Mouse (Mus musculus) small intestine, adult 2 months (tissue): Measurements from ENCODE around the gene Zswim1. TPM values are rescaled to one million over a fixed set of nuclear protein-coding genes. Genes with fewer than 3 reads are reported as not detected.
"Not testable (repeated sequence)": the region's sequence is repeated elsewhere in the genome, so short reads cannot be mapped to it uniquely, and the experiment has no call there.

ENCODE experiments used
- H3K27ac ChIP-seq: fragments of 200-500 bp; 2 replicates; pipeline ENCODE4 v1.5.1; 2012; ENCODE audit warnings: low read depth, low read length, control low read depth, inconsistent platforms; ENCODE audit not compliant: insufficient read depth
- H3K27me3 ChIP-seq: fragments of 200-500 bp; 2 replicates; pipeline ENCODE4 v1.6.1; 2012; ENCODE audit warnings: mild to moderate bottlenecking, moderate library complexity, low read length, inconsistent platforms; ENCODE audit not compliant: control insufficient read depth, insufficient read depth
- H3K36me3 ChIP-seq: fragments of 200-500 bp; 2 replicates; pipeline ENCODE4 v1.6.1; 2012; ENCODE audit warnings: mild to moderate bottlenecking, low read length, control low read depth, inconsistent platforms; ENCODE audit not compliant: control insufficient read depth, insufficient read depth
- H3K4me1 ChIP-seq: fragments of 200-500 bp; 2 replicates; pipeline ENCODE4 v1.6.1; 2012; ENCODE audit warnings: low read length, inconsistent platforms, mixed read lengths; ENCODE audit not compliant: control insufficient read depth, insufficient read depth, insufficient read length
- H3K4me3 ChIP-seq: fragments of 200-500 bp; 2 replicates; pipeline ENCODE4 v1.5.1; 2012; ENCODE audit warnings: low read depth, mild to moderate bottlenecking, control low read depth, inconsistent platforms, low read length, moderate library complexity
- CTCF ChIP-seq: fragments of 200-500 bp; IDR thresholded peaks from 2 replicates; pipeline ENCODE4 v1.5.1; 2012; ENCODE audit warnings: low read depth, mild to moderate bottlenecking, control low read depth, inconsistent platforms, low read length, moderate library complexity, mixed read lengths; ENCODE audit not compliant: insufficient replicate concordance, insufficient read length; ENCODE audit errors: extremely low read depth
- POLR2A ChIP-seq: fragments of 200-500 bp; IDR thresholded peaks from 2 replicates; pipeline ENCODE4 v1.6.1; 2012; ENCODE audit warnings: low read depth, mild to moderate bottlenecking, control low read depth, inconsistent platforms, low read length, moderate library complexity
- WGBS: fragments of 180-500 bp; shearing (Covaris S2); methylation state at CpG from one replicate; pipeline ENCODE4 v1.1.7; 2018; 5-methylcytosine and 5-hydroxymethylcytosine counted together
- polyA plus RNA-seq: library from polyadenylated mRNA; depleted of rRNA; stranded (reverse); fragments of >200 nt; gene quantifications from 2 replicates; pipeline ENCODE4 v1.2.3, GENCODE M21; 2012

Zswim1 gene
- polyA plus RNA-seq, 1 experiment: 8.1 TPM

DNA sequence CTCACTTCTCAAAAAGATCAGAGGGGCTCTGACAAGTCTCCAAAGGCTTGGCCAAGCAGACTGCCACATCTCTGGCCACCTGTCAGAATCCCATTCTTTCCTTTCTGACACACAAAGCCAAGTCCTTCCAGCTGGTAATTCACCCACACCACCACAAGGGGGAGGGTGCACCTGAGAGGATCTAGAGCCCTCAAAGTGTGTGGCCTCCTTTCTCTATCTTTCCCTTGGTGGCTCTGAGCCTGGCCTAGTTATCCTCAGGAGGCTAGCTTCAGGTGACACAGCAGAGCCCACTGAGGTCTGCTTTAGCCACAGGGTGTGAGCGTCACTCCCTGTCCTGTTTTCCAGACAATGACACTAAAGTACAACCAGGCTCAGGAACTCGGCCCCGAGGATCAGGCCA, 29.2 kb upstream of the Zswim1 start:
- TF ChIP-seq POLR2A (no peak), CTCF (peak; percentile 66; the same call in 1 of the 2 replicates)
- Histone ChIP-seq H3K4me1 (no peaks in the 10 kb centered on the region), H3K27me3 (no peaks in the 10 kb centered on the region), H3K4me3 (no peak overlapping the region), H3K27ac (no peak overlapping the region), H3K36me3 (peaks cover 61% of the 10 kb centered on the region)
- WGBS: 74% methylated on average over 3 of the region's 3 CpGs

DNA sequence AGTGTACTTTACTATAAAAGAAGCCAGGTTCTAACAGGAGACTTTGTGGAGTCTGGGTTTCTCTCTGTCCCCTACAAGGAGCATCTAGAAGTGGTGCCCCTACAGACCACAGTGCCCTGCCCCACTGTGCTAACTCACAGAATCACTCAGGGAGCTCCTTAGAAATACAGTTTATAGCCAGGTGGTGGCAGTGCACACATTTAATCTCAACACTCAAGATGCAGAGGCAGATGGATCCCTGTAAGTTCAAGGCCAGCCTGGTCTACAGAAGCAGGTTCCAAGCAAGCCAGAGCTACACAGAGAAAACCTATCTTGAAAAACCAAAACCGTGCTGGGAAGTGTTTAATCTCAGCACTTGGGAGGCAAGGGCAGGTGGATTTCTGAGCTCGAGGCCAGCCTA, 28.7 kb upstream of the Zswim1 start:
- Histone ChIP-seq H3K4me3 (no peak overlapping the region), H3K36me3 (peaks cover 62% of the 10 kb centered on the region), H3K4me1 (no peaks in the 10 kb centered on the region), H3K27ac (no peak overlapping the region), H3K27me3 (no peaks in the 10 kb centered on the region)
- TF ChIP-seq CTCF (no peak), POLR2A (no peak)
- 93% methylated on average over 2 of the region's 2 CpGs for WGBS

- Histone ChIP-seq H3K36me3 (peaks cover 60% of the 10 kb centered on the region), H3K4me1 (no peaks in the 10 kb centered on the region), H3K27ac (no peak overlapping the region), H3K27me3 (no peaks in the 10 kb centered on the region), H3K4me3 (no peak overlapping the region)
- no peak for TF ChIP-seq POLR2A
- TF ChIP-seq CTCF: peak; percentile 95; the same call in 1 of the 2 replicates
- WGBS: 19% methylated on average over 5 of the region's 5 CpGs
Measured at GRCm38 (mm10) chr2:164794293-164794692, 28.2 kb upstream of the Zswim1 start.

GRCm38 (mm10) chr2:164795868-164796267, 26.6 kb upstream of the Zswim1 start:
- 81% methylated on average over 4 of the region's 4 CpGs for WGBS
- Histone ChIP-seq H3K27ac (no peak overlapping the region), H3K4me3 (no peak overlapping the region), H3K27me3 (no peaks in the 10 kb centered on the region), H3K36me3 (peaks cover 67% of the 10 kb centered on the region), H3K4me1 (no peaks in the 10 kb centered on the region)
- TF ChIP-seq POLR2A: no peak
- TF ChIP-seq CTCF: no peak

- H3K27me3 ChIP-seq, H3K27ac ChIP-seq, H3K4me1 ChIP-seq, H3K4me3 ChIP-seq: not testable (repeated sequence)
- WGBS: 68% methylated on average over 6 of the region's 6 CpGs
- peaks cover 57% of the 10 kb centered on the region for H3K36me3 ChIP-seq
Measured at GRCm38 (mm10) chr2:164798554-164798953, 23.9 kb upstream of the Zswim1 start.

DNA sequence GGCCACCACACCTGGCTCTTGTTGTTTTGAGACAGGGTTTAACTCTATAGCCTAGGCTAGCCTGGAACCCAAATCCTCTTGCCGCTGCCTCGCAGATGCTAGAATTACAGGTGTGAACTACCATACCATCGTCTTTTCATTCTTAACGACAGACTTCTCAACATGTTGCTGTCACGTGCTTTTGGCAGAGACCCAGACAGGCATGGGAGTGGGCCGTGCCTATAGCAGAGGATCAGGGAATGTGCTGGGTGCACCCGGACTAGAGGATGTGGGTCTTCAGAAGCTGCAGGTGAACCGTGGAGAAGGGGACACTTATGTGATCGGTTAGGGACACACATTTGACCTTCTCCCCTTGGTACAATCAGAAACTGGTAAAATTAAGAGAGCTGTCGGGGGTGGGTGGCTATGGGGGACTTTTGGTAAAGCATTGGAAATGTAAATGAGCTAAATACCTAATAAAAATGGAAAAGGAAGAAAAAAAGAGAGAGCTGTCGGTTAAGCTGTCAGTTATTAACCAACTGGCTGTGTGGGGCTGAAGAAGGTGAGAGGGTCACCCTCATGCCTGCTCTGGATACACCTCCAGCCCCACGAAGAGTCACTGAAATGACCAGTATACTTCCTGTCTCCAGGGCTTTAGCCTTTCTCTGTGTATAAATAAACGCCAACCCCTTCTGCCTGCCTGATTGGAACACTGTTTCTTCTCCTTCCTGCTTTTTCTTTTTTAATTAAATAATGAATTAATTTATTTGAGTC, 22.1 kb upstream of the Zswim1 start:
- TF ChIP-seq CTCF (no peak), POLR2A (no peak)
- H3K36me3 ChIP-seq: peaks cover 44% of the 10 kb centered on the region
- no peak overlapping the region for H3K4me3 ChIP-seq
- H3K4me1 ChIP-seq: peaks cover 8% of the 10 kb centered on the region; the same call in 1 of the 2 replicates
- no peak overlapping the region for H3K27ac ChIP-seq
- H3K27me3 ChIP-seq: no peaks in the 10 kb centered on the region
- 89% methylated on average over 13 of the region's 13 CpGs for WGBS

DNA sequence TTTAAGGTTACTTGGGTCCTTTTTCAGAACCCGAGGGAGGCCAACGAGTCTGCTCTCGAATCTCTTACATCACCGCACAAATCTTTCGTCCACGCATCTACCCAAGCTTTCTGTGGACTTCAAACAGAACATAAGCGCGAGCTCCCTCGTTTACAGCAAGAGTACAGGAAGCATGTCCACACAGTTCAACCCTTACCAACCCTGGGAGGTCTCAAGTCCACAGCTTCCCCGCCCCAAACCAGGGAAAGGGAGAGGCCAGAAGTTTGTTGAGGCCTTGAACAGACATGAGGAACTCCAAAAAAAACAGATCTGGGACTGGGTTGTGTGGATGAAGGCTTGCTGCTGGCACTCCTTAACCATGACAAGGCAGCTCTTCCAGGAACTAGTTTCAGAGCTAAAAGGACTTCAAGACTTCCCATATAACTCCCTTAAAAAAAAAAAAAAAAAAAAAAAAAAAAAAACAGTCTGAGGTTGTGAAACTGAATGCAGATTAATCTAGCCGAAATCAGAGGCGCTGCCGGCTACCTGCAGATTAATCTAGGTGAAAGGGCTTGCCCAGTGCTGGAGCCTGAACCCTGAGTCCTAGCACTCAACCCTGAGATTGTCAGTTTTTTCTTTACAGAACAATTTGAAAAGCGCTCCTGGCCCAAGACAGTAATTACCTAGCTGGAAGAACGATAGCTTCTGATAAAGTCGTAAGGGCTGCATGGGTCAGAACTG, 19.1 kb upstream of the Zswim1 start:
- Histone ChIP-seq H3K27me3 (no peaks in the 10 kb centered on the region), H3K27ac (peak overlapping the region; percentile 52), H3K4me1 (peaks cover 10% of the 10 kb centered on the region; the same call in 1 of the 2 replicates), H3K36me3 (peaks cover 20% of the 10 kb centered on the region), H3K4me3 (peak overlapping the region; percentile 35)
- 38% methylated on average over 16 of the region's 16 CpGs for WGBS
- TF ChIP-seq CTCF (no peak), POLR2A (no peak)
